In genomic region chr14:28639056-28639455, GRCm38 (mm10) we compare ENCODE assay signal across 24 mouse cellular contexts.
DNase-seq lines count a peak whose midpoint lies in the region; ATAC-seq and TF ChIP-seq lines count a peak whose summit lies in the region.
"Had no signal": no experiment of that assay in that cellular context is flagged by ENCODE, and none has a peak within 500 bp of the region (broad histone marks: within the 10 kb centered on the region; RNA-seq: fewer than 3 reads in every experiment).

No protein-coding gene starts in this region.

- no peak overlapping the region for H3K27ac ChIP-seq in cerebellum, adult 2 months (ENCODE audit: insufficient read depth, low read length)
- H3K27ac ChIP-seq in intestine, postnatal 0 days (ENCODE audit: low read depth, low read length): no peak overlapping the region
- H3K27ac ChIP-seq: embryonic facial prominence, embryonic 15.5 days; forebrain, embryonic 12.5 days; hindbrain, embryonic 10.5 days; hindbrain, embryonic 14.5 days; intestine, embryonic 15.5 days had no signal

- no peak for TF ChIP-seq POLR2A in cerebellum, adult 2 months (IDR thresholded peaks at IDR 0.05; ENCODE audit: borderline replicate concordance, insufficient read depth, low read length)

- H3K4me1 ChIP-seq in cerebellum, adult 2 months (ENCODE audit: control insufficient read depth, insufficient read depth, low read length): no peaks in the 10 kb centered on the region
- H3K4me1 ChIP-seq in intestine, postnatal 0 days (replicated peaks; ENCODE audit: control insufficient read depth, insufficient read depth, low read length): no peaks in the 10 kb centered on the region
- H3K4me1 ChIP-seq: embryonic facial prominence, embryonic 15.5 days; forebrain, embryonic 12.5 days; heart, embryonic 12.5 days; hindbrain, embryonic 10.5 days; intestine, embryonic 15.5 days had no signal

- no peak for TF ChIP-seq CTCF in cerebellum, adult 2 months (IDR thresholded peaks at IDR 0.05; ENCODE audit: borderline replicate concordance, insufficient read depth, low read depth, low read length)
- TF ChIP-seq CTCF in intestine, postnatal 0 days (IDR thresholded peaks at IDR 0.05; ENCODE audit: low read depth): no peak

- no peak overlapping the region for H3K4me2 ChIP-seq in intestine, postnatal 0 days (replicated peaks; ENCODE audit: low read depth)
- H3K4me2 ChIP-seq: embryonic facial prominence, embryonic 15.5 days; forebrain, embryonic 12.5 days; heart, embryonic 12.5 days; hindbrain, embryonic 14.5 days; intestine, embryonic 15.5 days had no signal

- no peaks in the 10 kb centered on the region for H3K9me3 ChIP-seq in intestine, postnatal 0 days (ENCODE audit: control insufficient read depth)
- H3K9me3 ChIP-seq: embryonic facial prominence, embryonic 15.5 days; forebrain, embryonic 12.5 days; heart, embryonic 12.5 days; hindbrain, embryonic 10.5 days; intestine, embryonic 15.5 days had no signal

- no peak for ATAC-seq in intestine, postnatal 0 days
- ATAC-seq: activated CD4-positive, CD25-positive, alpha-beta regulatory T cell, adult 4 months; CD4-positive, CD25-positive, alpha-beta regulatory T cell, adult 4 months; forebrain, embryonic 16.5 days; intestine, embryonic 15.5 days; Patski had no signal

- no peak overlapping the region for H3K4me3 ChIP-seq in cerebellum, adult 2 months (replicated peaks; ENCODE audit: insufficient read depth, low read depth, low read length)
- H3K4me3 ChIP-seq in intestine, postnatal 0 days (ENCODE audit: low read depth, low read length): no peak overlapping the region
- H3K4me3 ChIP-seq: embryonic facial prominence, embryonic 15.5 days; erythroblast, embryonic 14.5 days; forebrain, embryonic 12.5 days; heart, embryonic 12.5 days; hindbrain, embryonic 10.5 days; intestine, embryonic 15.5 days had no signal

- H3K36me3 ChIP-seq in intestine, postnatal 0 days (ENCODE audit: control insufficient read depth, insufficient read depth): no peaks in the 10 kb centered on the region
- H3K36me3 ChIP-seq: embryonic facial prominence, embryonic 15.5 days; forebrain, embryonic 12.5 days; G1E; heart, embryonic 12.5 days; hindbrain, embryonic 10.5 days; intestine, embryonic 15.5 days had no signal

- peak; percentile 68 to 69 for DNase-seq in cerebellum, postnatal 10 days
- DNase-seq in cerebellum, adult 2 months: no peak
- peak; percentile 20 for DNase-seq in kidney, adult 11 months
- DNase-seq in kidney, postnatal 4 days: no peak
- peak; percentile 20 for DNase-seq in urinary bladder, postnatal 14 days (ENCODE audit: low spot score)
- no peak for DNase-seq in urinary bladder, postnatal 4 days (ENCODE audit: low spot score in 2 of 2)
- DNase-seq: adrenal gland, postnatal 14 days; B cell, adult 2 months; cerebellum, adult 11-12 months; cerebellum, adult 9-11 months; gastrocnemius, postnatal 10 days had no signal

- H3K9ac ChIP-seq in intestine, postnatal 0 days (ENCODE audit: low read depth, low read length): no peak overlapping the region
- H3K9ac ChIP-seq: embryonic facial prominence, embryonic 15.5 days; forebrain, embryonic 12.5 days; heart, embryonic 12.5 days; hindbrain, embryonic 14.5 days; intestine, embryonic 15.5 days had no signal

- 66% methylated on average over 5 of the region's 5 CpGs for WGBS in cerebellum, adult 2 months
- 89% methylated on average over 5 of the region's 5 CpGs for WGBS in intestine, postnatal 0 days

- H3K27me3 ChIP-seq in cerebellum, adult 2 months (ENCODE audit: control insufficient read depth, insufficient read depth, low read length): no peaks in the 10 kb centered on the region; the same call in 1 of the 2 replicates
- no peaks in the 10 kb centered on the region for H3K27me3 ChIP-seq in intestine, postnatal 0 days (replicated peaks; ENCODE audit: control insufficient read depth, insufficient read depth, low read length)
- H3K27me3 ChIP-seq: embryonic facial prominence, embryonic 15.5 days; forebrain, embryonic 12.5 days; heart, embryonic 12.5 days; intestine, embryonic 15.5 days; Patski had no signal

Comparison
In these comparisons a context has a peak if more than half of its experiments do, and no peak if none do; other contexts are left out.
1. DNase-seq: peak in cerebellum, postnatal 10 days (2 of 2), kidney, adult 11 months (single experiment) and urinary bladder, postnatal 14 days (single experiment); none in cerebellum, adult 2 months (0 of 2), kidney, postnatal 4 days (0 of 2) and urinary bladder, postnatal 4 days (0 of 2).